Mouse (Mus musculus) liver, adult 2 months (tissue): ENCODE measurements around the gene Gm37240.

ENCODE experiments used
- CTCF ChIP-seq: fragments of 200-500 bp; IDR thresholded peaks from 2 replicates; pipeline ENCODE4 v1.5.1; 2011; ENCODE audit warnings: low read depth, low read length, control low read depth
- POLR2A ChIP-seq: fragments of 200-500 bp; IDR thresholded peaks from 2 replicates; pipeline ENCODE4 v1.6.1; 2011; ENCODE audit warnings: low read length, control low read depth; ENCODE audit not compliant: insufficient read depth; ENCODE audit errors: extremely low read depth

DNA sequence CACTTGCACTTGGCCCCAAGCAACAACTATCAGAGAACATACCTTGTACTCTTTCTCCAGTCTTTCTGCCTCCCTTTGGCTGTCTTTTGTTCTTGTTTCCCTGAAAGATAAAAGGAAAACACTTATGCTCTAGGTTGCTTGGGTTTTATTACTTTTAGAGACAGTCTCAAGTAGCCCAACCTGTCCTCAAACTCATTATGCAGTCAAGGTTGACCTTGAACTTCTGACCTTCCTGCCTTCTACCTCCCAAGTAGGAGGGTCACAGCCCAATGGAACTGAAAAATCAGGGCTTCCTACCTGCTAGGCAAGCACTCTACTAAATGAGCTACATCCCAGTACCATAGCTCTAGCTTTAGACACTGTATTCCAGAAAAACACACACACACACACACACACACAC is 488.5 kb downstream of the Gm37240 start:
- TF ChIP-seq POLR2A (no peak), CTCF (no peak)
